Mouse (Mus musculus): ENCODE measurements around the gene Atp1a4. TPM values are rescaled to one million over a fixed set of nuclear protein-coding genes. Genes with fewer than 3 reads are reported as not detected.

Atp1a4 gene
- polyA plus RNA-seq, 1 experiment from 2014 or later: not detected

- Histone ChIP-seq H3K27me3 (replicated peaks; ENCODE audit: control insufficient read depth, insufficient read depth, low read length) (no peaks in the 10 kb centered on the region), H3K9ac (ENCODE audit: low read length) (peak overlapping the region; percentile 79), H3K4me3 (ENCODE audit: low read depth, low read length) (peak overlapping the region; percentile 73), H3K27ac (ENCODE audit: low read depth) (0 out of 2 replicates have a peak overlapping the region, but pooled peaks have one; percentile 75), H3K4me2 (ENCODE audit: low read length) (peak overlapping the region; percentile 67), H3K9me3 (ENCODE audit: control insufficient read depth, low read length) (no peaks in the 10 kb centered on the region), H3K4me1 (replicated peaks; ENCODE audit: control insufficient read depth, insufficient read depth, low read length) (peaks cover 58% of the 10 kb centered on the region), H3K36me3 (ENCODE audit: control insufficient read depth, insufficient read depth, low read length) (peaks cover 12% of the 10 kb centered on the region; the same call in 1 of the 2 replicates)
- ATAC-seq (replicated peaks; ENCODE audit: low FRiP score, low TSS enrichment, low read depth) (no peak), DNase-seq (ENCODE audit: low spot score) (no peak)
- WGBS: 20% methylated on average over 3 of the region's 3 CpGs
Measured at GRCm38 (mm10) chr1:172205741-172206087, 52.5 kb downstream of the Atp1a4 start.

- peaks cover 58% of the 10 kb centered on the region for H3K4me1 ChIP-seq (replicated peaks; ENCODE audit: control insufficient read depth, insufficient read depth, low read length)
- peak overlapping the region; percentile 79 for H3K9ac ChIP-seq (ENCODE audit: low read length)
- ATAC-seq (replicated peaks; ENCODE audit: low FRiP score, low TSS enrichment, low read depth) (no peak), DNase-seq (ENCODE audit: low spot score) (no peak)
- H3K27me3 ChIP-seq (replicated peaks; ENCODE audit: control insufficient read depth, insufficient read depth, low read length): no peaks in the 10 kb centered on the region
- H3K4me2 ChIP-seq (ENCODE audit: low read length): peak overlapping the region; percentile 67
- H3K4me3 ChIP-seq (ENCODE audit: low read depth, low read length): peak overlapping the region; percentile 73
- H3K9me3 ChIP-seq (ENCODE audit: control insufficient read depth, low read length): no peaks in the 10 kb centered on the region
- peak overlapping the region; percentile 14; the same call in 1 of the 2 replicates for H3K27ac ChIP-seq (ENCODE audit: low read depth)
- WGBS: 68% methylated on average over 15 of the region's 15 CpGs
- peaks cover 19% of the 10 kb centered on the region for H3K36me3 ChIP-seq (ENCODE audit: control insufficient read depth, insufficient read depth, low read length)
Measured at GRCm38 (mm10) chr1:172204814-172205740, 53.1 kb downstream of the Atp1a4 start.

- H3K27me3 ChIP-seq (replicated peaks; ENCODE audit: control insufficient read depth, insufficient read depth, low read length): no peaks in the 10 kb centered on the region
- DNase-seq (ENCODE audit: low spot score) (no peak), ATAC-seq (replicated peaks; ENCODE audit: low FRiP score, low TSS enrichment, low read depth) (no peak)
- WGBS: 33% methylated on average over 9 of the region's 9 CpGs
- peak overlapping the region; percentile 67; the same call in 1 of the 2 replicates for H3K4me2 ChIP-seq (ENCODE audit: low read length)
- peaks cover 58% of the 10 kb centered on the region for H3K4me1 ChIP-seq (replicated peaks; ENCODE audit: control insufficient read depth, insufficient read depth, low read length)
- no peak overlapping the region for H3K4me3 ChIP-seq (ENCODE audit: low read depth, low read length)
- peak overlapping the region; percentile 14; the same call in 1 of the 2 replicates for H3K27ac ChIP-seq (ENCODE audit: low read depth)
- H3K9me3 ChIP-seq (ENCODE audit: control insufficient read depth, low read length): no peaks in the 10 kb centered on the region
- peaks cover 27% of the 10 kb centered on the region for H3K36me3 ChIP-seq (ENCODE audit: control insufficient read depth, insufficient read depth, low read length)
- H3K9ac ChIP-seq (ENCODE audit: low read length): no peak overlapping the region
Measured at GRCm38 (mm10) chr1:172204033-172204813, 54.0 kb downstream of the Atp1a4 start.

- Histone ChIP-seq H3K27ac (ENCODE audit: low read depth) (peak overlapping the region; percentile 14), H3K36me3 (ENCODE audit: control insufficient read depth, insufficient read depth, low read length) (peaks cover 33% of the 10 kb centered on the region), H3K9ac (ENCODE audit: low read length) (no peak overlapping the region), H3K4me1 (replicated peaks; ENCODE audit: control insufficient read depth, insufficient read depth, low read length) (peaks cover 58% of the 10 kb centered on the region), H3K4me3 (ENCODE audit: low read depth, low read length) (no peak overlapping the region), H3K4me2 (ENCODE audit: low read length) (no peak overlapping the region), H3K27me3 (replicated peaks; ENCODE audit: control insufficient read depth, insufficient read depth, low read length) (no peaks in the 10 kb centered on the region), H3K9me3 (ENCODE audit: control insufficient read depth, low read length) (no peaks in the 10 kb centered on the region)
- DNase-seq (ENCODE audit: low spot score) (no peak), ATAC-seq (replicated peaks; ENCODE audit: low FRiP score, low TSS enrichment, low read depth) (no peak)
- 10% methylated on average over 4 of the region's 4 CpGs for WGBS
Measured at GRCm38 (mm10) chr1:172203566-172203965, 54.6 kb downstream of the Atp1a4 start.

GRCm38 (mm10) chr1:172202894-172203522, 55.2 kb downstream of the Atp1a4 start:
- Histone ChIP-seq H3K27me3 (replicated peaks; ENCODE audit: control insufficient read depth, insufficient read depth, low read length) (no peaks in the 10 kb centered on the region), H3K4me2 (ENCODE audit: low read length) (no peak overlapping the region), H3K9me3 (ENCODE audit: control insufficient read depth, low read length) (no peaks in the 10 kb centered on the region)

GRCm38 (mm10) chr1:172201967-172202880, 56.0 kb downstream of the Atp1a4 start:
- no peak overlapping the region for H3K9ac ChIP-seq (ENCODE audit: low read length)

More at GRCm38 (mm10) chr1:172202894-172203522, 55.2 kb downstream of the Atp1a4 start:
- Histone ChIP-seq H3K4me1 (replicated peaks; ENCODE audit: control insufficient read depth, insufficient read depth, low read length) (peaks cover 58% of the 10 kb centered on the region), H3K9ac (ENCODE audit: low read length) (no peak overlapping the region), H3K27ac (ENCODE audit: low read depth) (peak overlapping the region; percentile 14), H3K36me3 (ENCODE audit: control insufficient read depth, insufficient read depth, low read length) (peaks cover 38% of the 10 kb centered on the region), H3K4me3 (ENCODE audit: low read depth, low read length) (no peak overlapping the region)
- 22% methylated on average over 2 of the region's 2 CpGs for WGBS
- DNase-seq (ENCODE audit: low spot score): no peak
- ATAC-seq (replicated peaks; ENCODE audit: low FRiP score, low TSS enrichment, low read depth): no peak

GRCm38 (mm10) chr1:172200871-172201447, 57.3 kb downstream of the Atp1a4 start:
- no peak overlapping the region for H3K9ac ChIP-seq (ENCODE audit: low read length)
- 49% methylated on average over 7 of the region's 7 CpGs for WGBS
- peaks cover 58% of the 10 kb centered on the region for H3K36me3 ChIP-seq (ENCODE audit: control insufficient read depth, insufficient read depth, low read length)
- no peak overlapping the region for H3K4me3 ChIP-seq (ENCODE audit: low read depth, low read length)
- H3K27ac ChIP-seq (ENCODE audit: low read depth): no peak overlapping the region
- DNase-seq (ENCODE audit: low spot score) (no peak), ATAC-seq (replicated peaks; ENCODE audit: low FRiP score, low TSS enrichment, low read depth) (0 out of 2 replicates have a peak, but pooled peaks have one; percentile 15)
- H3K27me3 ChIP-seq (replicated peaks; ENCODE audit: control insufficient read depth, insufficient read depth, low read length): no peaks in the 10 kb centered on the region
- peaks cover 47% of the 10 kb centered on the region for H3K4me1 ChIP-seq (replicated peaks; ENCODE audit: control insufficient read depth, insufficient read depth, low read length)
- H3K9me3 ChIP-seq (ENCODE audit: control insufficient read depth, low read length): no peaks in the 10 kb centered on the region
- H3K4me2 ChIP-seq (ENCODE audit: low read length): no peak overlapping the region

More at GRCm38 (mm10) chr1:172201967-172202880, 56.0 kb downstream of the Atp1a4 start:
- 19% methylated on average over 14 of the region's 14 CpGs for WGBS
- H3K4me3 ChIP-seq (ENCODE audit: low read depth, low read length): no peak overlapping the region
- no peak for ATAC-seq (replicated peaks; ENCODE audit: low FRiP score, low TSS enrichment, low read depth)
- H3K9me3 ChIP-seq (ENCODE audit: control insufficient read depth, low read length): no peaks in the 10 kb centered on the region
- H3K27ac ChIP-seq (ENCODE audit: low read depth): 0 out of 2 replicates have a peak overlapping the region, but pooled peaks have one; percentile 1
- peaks cover 54% of the 10 kb centered on the region for H3K4me1 ChIP-seq (replicated peaks; ENCODE audit: control insufficient read depth, insufficient read depth, low read length)
- no peaks in the 10 kb centered on the region for H3K27me3 ChIP-seq (replicated peaks; ENCODE audit: control insufficient read depth, insufficient read depth, low read length)
- H3K4me2 ChIP-seq (ENCODE audit: low read length): 0 out of 2 replicates have a peak overlapping the region, but pooled peaks have one; percentile 13
- DNase-seq (ENCODE audit: low spot score): no peak
- peaks cover 46% of the 10 kb centered on the region for H3K36me3 ChIP-seq (ENCODE audit: control insufficient read depth, insufficient read depth, low read length)
